Mouse (Mus musculus) forebrain, postnatal 0 days (tissue): Measurements from ENCODE around the gene Serinc5. TPM values are rescaled to one million over a fixed set of nuclear protein-coding genes. Genes with fewer than 3 reads are reported as not detected.

Experiments
- ATAC-seq: fragments of 200-750 bp; cut with Nextera tagmentation; 2 replicates; pipeline ENCODE4 v1.8.0; 2017; ENCODE audit warnings: mild to moderate bottlenecking, moderate library complexity
- DNase-seq: peaks from one replicate; pipeline ENCODE4 v3.0.0-alpha.2; 2015
- H3K27ac ChIP-seq: fragments of 300-500 bp; sonication (generic); 2 replicates; pipeline ENCODE4 v1.5.1; 2014; ENCODE audit warnings: low read depth, mild to moderate bottlenecking, antibody characterized with exemption, low read length, moderate library complexity, mixed read lengths
- H3K27me3 ChIP-seq: fragments of 300-500 bp; sonication (generic); 2 replicates; pipeline ENCODE4 v1.6.1; 2014; ENCODE audit warnings: mild to moderate bottlenecking, low read length, mixed read lengths; ENCODE audit not compliant: insufficient read depth
- H3K36me3 ChIP-seq: fragments of 300-500 bp; sonication (generic); 2 replicates; pipeline ENCODE4 v1.6.1; 2014; ENCODE audit warnings: mild to moderate bottlenecking, moderate library complexity; ENCODE audit not compliant: insufficient read depth
- H3K4me1 ChIP-seq: fragments of 300-500 bp; sonication (generic); 2 replicates; pipeline ENCODE4 v1.6.1; 2014; ENCODE audit warnings: antibody characterized with exemption; ENCODE audit not compliant: insufficient read depth
- H3K4me2 ChIP-seq: fragments of 300-500 bp; sonication (generic); 2 replicates; pipeline ENCODE4 v1.6.1; 2014; ENCODE audit warnings: low read depth, mild to moderate bottlenecking, moderate library complexity
- H3K4me3 ChIP-seq: fragments of 300-500 bp; sonication (generic); 2 replicates; pipeline ENCODE4 v1.5.1; 2014; ENCODE audit warnings: low read depth, low read length, mixed read lengths
- H3K9ac ChIP-seq: fragments of 300-500 bp; sonication (generic); 2 replicates; pipeline ENCODE4 v1.6.1; 2014; ENCODE audit warnings: mild to moderate bottlenecking
- H3K9me3 ChIP-seq: fragments of 300-500 bp; sonication (generic); 2 replicates; pipeline ENCODE4 v1.6.1; 2016; ENCODE audit warnings: low read length
- CTCF ChIP-seq: sonication (generic); IDR thresholded peaks from 2 replicates; pipeline ENCODE4 v1.5.1; 2016; ENCODE audit warnings: antibody characterized with exemption, control low read depth, low read depth
- WGBS: fragments of 180-500 bp; shearing (Covaris S2); extraction: QIAGEN DNeasy Blood & Tissue Kit; methylation state at CpG from one replicate; pipeline ENCODE4 v1.1.7; 2014; 5-methylcytosine and 5-hydroxymethylcytosine counted together
- polyA plus RNA-seq: library from polyadenylated mRNA; unstranded; fragments of >200 nt; fragmentation: Nextera tagmentation; extraction: Ambion mirVana; gene quantifications from 2 replicates; pipeline ENCODE4 v1.2.1, GENCODE M21; 2015
- total RNA-seq: library from RNA; depleted of rRNA; stranded (reverse); fragments of >200 nt; gene quantifications from 2 replicates; pipeline ENCODE4 v1.2.3, GENCODE M21; 2014; rRNA removed

The Serinc5 gene
- total RNA-seq (31.1 and 41.7 TPM in 2 replicates), polyA plus RNA-seq (9.0 and 11.5 TPM in 2 replicates)

GRCm38 (mm10) chr13:92610311-92611221 is at the start of gene Serinc5:
Serinc5 (plus strand) TSS chr13:92611091.
- Histone ChIP-seq H3K4me1 (0 out of 2 replicates have a peak, but pooled peaks cover 11% of the 10 kb centered on the region), H3K36me3 (no peaks in the 10 kb centered on the region), H3K27me3 (no peaks in the 10 kb centered on the region), H3K27ac (peak within 1 kb of the TSS; percentile 81), H3K4me3 (peak within 1 kb of the TSS; percentile 93), H3K9me3 (no peaks in the 10 kb centered on the region), H3K9ac (peak within 1 kb of the TSS; percentile 78), H3K4me2 (peak within 1 kb of the TSS; percentile 92)
- ATAC-seq (peak; percentile 97), DNase-seq (peak; percentile 95)
- peak; percentile 37 for TF ChIP-seq CTCF
- WGBS, result under 1% methylated on average over 55 of the region's 55 CpGs

DNA sequence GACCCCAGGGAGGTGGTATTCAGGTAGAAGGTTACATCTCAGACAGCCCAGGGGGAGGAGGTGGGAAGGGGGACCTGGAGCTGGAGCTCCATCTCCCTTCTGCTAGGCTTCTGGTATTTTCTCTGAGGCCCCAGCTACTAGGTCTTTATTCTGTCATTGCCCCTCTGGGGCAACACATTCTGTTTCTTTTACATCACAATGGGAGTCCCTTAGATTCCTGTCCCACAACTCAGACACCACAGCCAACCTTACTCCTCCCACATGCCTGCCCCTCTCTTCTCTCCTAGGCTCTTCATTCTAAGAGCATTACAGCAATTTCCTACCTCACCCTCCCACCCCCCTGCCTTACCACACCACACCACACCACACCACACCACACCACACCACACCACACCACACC is 34.8 kb upstream of the Serinc5 start, which contains the start of gene Spz1:
Spz1 (minus strand) TSS at position 101 of the 400 bp plus-strand sequence.
- ATAC-seq, result no peak
- Histone ChIP-seq H3K4me1 (no peaks in the 10 kb centered on the region), H3K4me3 (no peak within 1 kb of the TSS), H3K27ac (no peak within 1 kb of the TSS), H3K36me3 (no peaks in the 10 kb centered on the region), H3K9me3 (no peaks in the 10 kb centered on the region), H3K27me3 (no peaks in the 10 kb centered on the region), H3K9ac (no peak within 1 kb of the TSS), H3K4me2 (no peak within 1 kb of the TSS)
- DNase-seq, result no peak
- no peak for TF ChIP-seq CTCF

DNA sequence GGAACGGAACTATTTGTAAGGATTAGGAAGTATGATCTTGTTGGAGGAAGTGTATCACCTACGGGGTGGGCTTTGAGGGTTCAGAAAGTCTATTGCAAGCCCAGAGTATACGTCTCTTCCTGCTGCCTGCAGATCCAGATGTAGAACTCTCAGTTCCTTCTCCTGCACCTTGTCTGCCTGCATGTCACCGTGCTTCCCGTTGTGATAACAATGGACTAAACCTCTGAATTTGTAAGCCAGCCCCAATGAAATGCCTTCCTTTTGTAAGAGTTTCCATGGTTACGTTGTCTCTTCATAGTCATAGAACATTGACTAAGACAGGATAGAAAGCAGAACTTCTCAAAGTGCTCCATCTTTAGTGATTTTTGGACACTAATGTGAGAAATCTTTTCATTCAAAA is 34.2 kb upstream of the Serinc5 start:
- DNase-seq (no peak), ATAC-seq (peak; percentile 55; the same call in 1 of the 2 replicates)
- H3K36me3 ChIP-seq, result no peaks in the 10 kb centered on the region
- H3K9ac ChIP-seq, result no peak overlapping the region
- H3K4me3 ChIP-seq, result no peak overlapping the region
- WGBS, result 49% methylated on average over 6 of the region's 6 CpGs
- no peaks in the 10 kb centered on the region for H3K27me3 ChIP-seq
- no peaks in the 10 kb centered on the region for H3K9me3 ChIP-seq
- H3K4me2 ChIP-seq, result no peak overlapping the region
- no peak for TF ChIP-seq CTCF
- H3K27ac ChIP-seq, result no peak overlapping the region
- no peaks in the 10 kb centered on the region for H3K4me1 ChIP-seq

DNA sequence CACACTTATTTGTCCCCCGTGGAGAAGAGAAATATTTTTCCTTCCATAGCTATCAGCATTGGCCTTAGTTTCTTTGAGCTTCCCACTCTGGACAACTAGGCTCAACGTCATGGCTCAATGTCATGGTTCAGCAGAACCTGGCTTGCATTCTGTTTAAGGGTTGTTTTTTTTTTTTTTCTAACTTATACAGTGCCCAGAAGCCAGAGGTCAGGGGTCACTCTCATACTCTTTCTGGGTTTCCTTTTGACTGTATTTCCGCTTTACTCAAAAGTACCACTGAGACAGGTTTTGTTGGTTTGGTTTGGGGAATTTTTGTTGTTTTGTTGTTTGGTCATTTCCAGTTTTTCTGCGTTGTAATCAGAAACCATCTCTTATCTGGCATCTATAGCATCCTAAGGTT is 32.7 kb upstream of the Serinc5 start:
- H3K4me1 ChIP-seq, result no peaks in the 10 kb centered on the region
- no peak overlapping the region for H3K4me2 ChIP-seq
- H3K36me3 ChIP-seq, result no peaks in the 10 kb centered on the region
- H3K4me3 ChIP-seq, result no peak overlapping the region
- no peaks in the 10 kb centered on the region for H3K27me3 ChIP-seq
- H3K9ac ChIP-seq, result no peak overlapping the region
- H3K9me3 ChIP-seq, result no peaks in the 10 kb centered on the region
- DNase-seq (no peak), ATAC-seq (no peak)
- no peak overlapping the region for H3K27ac ChIP-seq
- WGBS, result 82% methylated on average over 4 of the region's 4 CpGs
- no peak for TF ChIP-seq CTCF

DNA sequence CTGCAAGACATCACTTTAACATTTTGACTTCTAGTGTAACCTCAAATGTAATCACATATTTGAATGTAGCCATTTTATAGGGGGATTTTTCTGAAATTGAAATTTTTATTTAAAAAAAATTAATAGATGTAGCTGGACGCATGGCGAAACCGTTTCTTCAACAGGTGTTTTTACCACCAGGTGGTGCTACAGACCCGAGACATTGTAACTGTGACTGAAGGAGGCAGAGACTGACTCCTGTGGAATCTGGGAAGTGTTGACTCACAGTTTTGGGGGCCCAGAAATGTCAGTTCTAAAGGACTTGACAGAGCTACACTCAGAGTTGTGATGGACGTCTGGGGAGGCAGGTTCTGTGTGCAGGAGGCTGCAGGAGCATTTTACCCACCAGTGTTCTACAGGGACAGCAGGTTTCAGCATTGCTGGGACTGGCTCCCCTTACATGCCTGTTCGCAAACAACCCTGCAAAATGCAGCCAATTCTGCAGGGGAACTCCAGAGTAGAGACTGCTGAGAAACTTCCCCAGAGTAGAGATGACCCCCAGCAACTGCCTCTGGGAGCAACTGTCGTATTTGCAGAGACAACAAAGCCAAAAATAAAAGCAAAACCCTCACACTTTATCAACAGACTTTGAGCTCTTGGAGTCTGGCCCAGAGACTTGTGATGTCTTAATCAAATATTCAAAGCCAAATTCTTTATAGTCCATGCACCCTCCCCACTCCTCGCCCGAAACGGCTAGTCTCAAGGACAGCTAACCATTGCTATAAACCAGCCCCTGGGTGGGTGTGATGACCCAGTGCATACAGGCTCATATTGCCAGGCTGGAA is 30.5 kb upstream of the Serinc5 start:
- Histone ChIP-seq H3K4me2 (no peak overlapping the region), H3K9ac (no peak overlapping the region), H3K36me3 (no peaks in the 10 kb centered on the region), H3K27me3 (no peaks in the 10 kb centered on the region), H3K4me3 (no peak overlapping the region), H3K9me3 (no peaks in the 10 kb centered on the region), H3K4me1 (no peaks in the 10 kb centered on the region), H3K27ac (no peak overlapping the region)
- peak; percentile 76 for DNase-seq
- WGBS, result 32% methylated on average over 10 of the region's 10 CpGs
- peak; percentile 58 for ATAC-seq
- peak; percentile 78 for TF ChIP-seq CTCF

DNA sequence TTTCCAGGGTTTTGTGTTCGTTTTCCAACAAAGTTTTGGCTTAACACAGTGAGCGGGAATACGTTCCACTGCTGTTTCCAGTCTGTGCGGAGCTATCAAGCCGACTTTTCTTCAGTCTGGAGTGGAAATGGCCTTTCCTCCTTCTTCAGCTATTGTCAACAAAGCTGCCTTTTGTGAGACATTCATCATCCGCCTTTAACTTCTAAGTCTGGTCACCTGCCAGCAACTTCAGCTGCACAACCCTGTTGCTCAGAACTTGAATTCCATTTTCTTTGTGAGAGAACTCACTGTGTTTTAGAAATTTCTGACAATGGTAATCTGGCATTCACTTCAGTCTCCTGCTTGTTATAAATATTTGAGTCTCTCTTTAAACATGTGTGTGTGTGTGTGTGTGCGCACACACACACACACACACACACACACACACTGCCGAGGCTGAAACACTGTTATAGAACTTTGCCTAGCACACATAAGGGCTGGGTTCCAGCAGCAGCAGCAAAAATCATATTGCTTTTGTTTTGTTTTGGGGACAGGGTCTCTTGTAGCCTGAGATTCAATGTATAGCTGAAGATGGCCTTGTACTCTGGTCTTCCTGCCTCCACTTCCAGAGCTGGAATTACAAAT is 26.7 kb upstream of the Serinc5 start:
- DNase-seq (peak; percentile 36), ATAC-seq (peak; percentile 65)
- no peaks in the 10 kb centered on the region for H3K4me1 ChIP-seq
- H3K36me3 ChIP-seq, result no peaks in the 10 kb centered on the region
- no peak overlapping the region for H3K27ac ChIP-seq
- H3K9ac ChIP-seq, result no peak overlapping the region
- 39% methylated on average over 8 of the region's 8 CpGs for WGBS
- H3K9me3 ChIP-seq, result no peaks in the 10 kb centered on the region
- no peaks in the 10 kb centered on the region for H3K27me3 ChIP-seq
- H3K4me2 ChIP-seq, result no peak overlapping the region
- no peak overlapping the region for H3K4me3 ChIP-seq
- no peak for TF ChIP-seq CTCF
